Mouse (Mus musculus) layer of hippocampus, adult 2 months (tissue): Measurements from ENCODE around the gene Podn. TPM values are rescaled to one million over a fixed set of nuclear protein-coding genes. Genes with fewer than 3 reads are reported as not detected.
A peak's percentile ranks its signal among the peaks of the same experiment; 100 is the strongest.

Experiments
- DNase-seq, 2 experiments: peaks; one replicate each; pipeline ENCODE4 v3.0.0; 2022; ENCODE audit warnings: low spot score in 2 of 2
- H3K27ac ChIP-seq: fragments of 200-600 bp; 2 replicates; pipeline ENCODE4 v1.8.1; 2022
- H3K4me3 ChIP-seq: fragments of 200-600 bp; 2 replicates; pipeline ENCODE4 v1.8.1; 2022; ENCODE audit warnings: mild to moderate bottlenecking
- CTCF ChIP-seq: fragments of 200-600 bp; conservative IDR thresholded peaks from 2 replicates; pipeline ENCODE4 v1.8.1; 2022; ENCODE audit warnings: antibody characterized with exemption, mild to moderate bottlenecking, moderate library complexity
- microRNA-seq, 2 experiments: library from miRNA; unstranded; fragments of <30 nt; microRNA quantifications; one replicate each; pipeline ENCODE4 v1.2.0; 2021
- total RNA-seq, 2 experiments: library from RNA; stranded (reverse); gene quantifications; 2 replicates each; pipeline ENCODE4 v1.2.3; 2021

Podn gene
- total RNA-seq, 2 experiments from 2014 or later = 10.2 to 10.4 TPM

DNA sequence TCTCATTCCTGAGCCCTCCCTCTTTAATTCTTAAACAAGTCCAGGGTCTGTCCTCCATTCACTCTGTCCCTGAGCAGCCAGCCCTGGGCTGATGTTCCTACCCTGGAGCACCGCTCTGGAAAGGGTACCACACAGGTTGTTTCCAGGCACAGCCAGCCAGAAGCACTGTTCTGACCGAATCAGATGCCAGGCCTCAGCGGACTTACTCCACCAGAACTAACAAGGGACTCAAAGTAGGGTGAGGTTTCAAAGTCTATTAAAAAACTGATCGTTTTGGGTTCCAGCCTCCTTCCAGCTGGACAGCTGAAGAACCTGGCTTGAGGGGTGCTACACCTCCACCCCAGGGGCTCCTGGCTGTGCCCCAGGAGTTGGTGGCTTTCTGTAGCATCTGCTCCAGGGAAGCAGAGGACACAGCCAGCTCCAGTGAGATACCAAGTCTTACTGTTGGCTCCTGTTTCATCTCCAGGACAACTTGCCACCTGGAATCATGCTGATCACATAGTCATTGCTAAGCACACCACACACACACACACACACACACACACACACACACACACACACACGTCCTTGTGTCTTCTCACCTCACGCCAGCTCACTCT is 116.1 kb downstream of the Podn start:
- H3K27ac ChIP-seq = no peak overlapping the region
- DNase-seq = no peak
- no peak overlapping the region for H3K4me3 ChIP-seq
- TF ChIP-seq CTCF = no peak

DNA sequence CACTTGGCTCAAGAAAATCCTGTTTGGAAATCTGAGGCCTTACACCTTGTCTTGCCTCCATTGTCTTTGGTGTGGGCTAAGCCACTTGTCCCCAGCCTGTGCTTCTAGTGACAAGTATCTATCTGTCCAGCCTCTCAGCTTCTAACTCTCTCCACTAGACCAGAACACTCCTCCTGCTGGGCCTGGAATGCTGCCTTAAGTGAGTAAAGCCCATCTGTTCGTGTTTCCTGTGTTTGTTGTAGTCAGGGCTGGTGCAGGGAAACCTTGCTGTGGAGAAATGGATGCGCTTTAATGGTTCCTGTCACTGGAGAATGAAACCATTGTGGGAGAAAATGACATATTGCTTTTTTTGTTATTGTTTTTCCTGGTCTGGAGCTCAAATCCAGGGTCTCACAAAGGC is 116.7 kb downstream of the Podn start:
- Histone ChIP-seq H3K4me3 (no peak overlapping the region), H3K27ac (no peak overlapping the region)
- no peak for TF ChIP-seq CTCF
- DNase-seq = peak in 1 of 2 experiments; percentile 33

GRCm38 (mm10) chr4:107977593-107977992 is 118.7 kb downstream of the Podn start:
- no peak for TF ChIP-seq CTCF
- no peak for DNase-seq
- Histone ChIP-seq H3K4me3 (no peak overlapping the region), H3K27ac (no peak overlapping the region)

DNA sequence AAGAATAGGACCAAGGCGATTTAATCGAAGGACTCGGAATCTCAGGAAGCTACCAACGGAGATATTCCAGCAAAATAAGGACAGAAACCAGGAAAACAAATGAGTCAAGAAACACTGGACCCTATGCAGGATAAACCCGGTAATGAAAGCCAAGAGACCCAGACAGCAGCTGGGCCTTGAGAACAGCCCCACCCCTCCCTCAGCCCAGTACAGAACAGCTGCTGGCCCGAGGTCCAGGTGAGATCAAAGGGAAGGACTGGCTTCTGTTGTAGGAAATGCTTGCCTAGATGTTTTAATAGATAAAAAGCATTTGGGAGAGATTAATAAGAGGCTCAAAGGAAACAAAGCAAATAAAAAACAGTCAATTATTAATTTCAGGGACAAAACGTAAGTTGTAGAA is 121.2 kb downstream of the Podn start:
- no peak overlapping the region for H3K27ac ChIP-seq
- H3K4me3 ChIP-seq = no peak overlapping the region
- no peak for DNase-seq
- no peak for TF ChIP-seq CTCF

GRCm38 (mm10) chr4:107974527-107974926 is 121.7 kb downstream of the Podn start:
- no peak for TF ChIP-seq CTCF
- Histone ChIP-seq H3K4me3 (no peak overlapping the region), H3K27ac (no peak overlapping the region)
- no peak for DNase-seq

GRCm38 (mm10) chr4:107971162-107971561 is 125.1 kb downstream of the Podn start:
- Histone ChIP-seq H3K4me3 (no peak overlapping the region), H3K27ac (no peak overlapping the region)
- TF ChIP-seq CTCF = no peak
- no peak for DNase-seq

GRCm38 (mm10) chr4:107969781-107970180 is 126.5 kb downstream of the Podn start:
- TF ChIP-seq CTCF = no peak
- no peak for DNase-seq
- Histone ChIP-seq H3K27ac (no peak overlapping the region), H3K4me3 (no peak overlapping the region)

DNA sequence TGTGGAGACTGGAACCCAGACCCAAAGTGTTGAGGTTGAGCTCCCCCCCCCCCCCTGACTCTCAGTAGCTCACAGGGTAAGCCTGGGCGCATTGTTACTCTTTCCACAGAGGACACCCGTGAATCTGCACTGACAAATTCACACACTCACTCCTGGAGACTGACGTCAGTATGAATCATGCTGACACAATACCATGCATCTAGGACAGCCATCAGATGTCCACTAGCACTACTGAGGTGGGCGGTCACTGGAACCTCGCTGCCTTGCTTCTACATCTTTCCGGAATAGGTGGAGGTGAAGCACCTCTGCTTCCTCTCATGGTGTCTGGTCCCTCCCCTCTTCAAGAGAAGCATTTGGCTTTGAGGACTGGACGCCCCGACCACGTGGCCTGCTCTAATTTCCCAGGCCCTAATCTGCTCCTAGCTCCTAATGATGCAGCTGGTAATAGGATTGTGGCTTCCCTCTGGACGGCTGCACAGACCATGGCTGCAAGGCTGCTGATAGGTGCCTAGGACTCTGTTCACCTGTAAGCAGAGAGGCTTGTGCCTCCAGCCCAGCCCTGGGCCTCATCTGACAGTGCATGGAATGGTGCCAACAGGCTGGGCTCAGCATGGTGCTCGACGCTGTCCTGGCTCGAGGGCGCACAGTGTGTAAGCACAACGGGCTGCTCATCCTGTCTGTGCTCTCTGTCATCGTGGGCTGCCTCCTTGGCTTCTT is 128.1 kb downstream of the Podn start, which contains the start of gene Slc1a7:
Slc1a7 (plus strand) TSS at position 367 of the 717 bp plus-strand sequence.
- H3K27ac ChIP-seq = no peak within 1 kb of the TSS
- DNase-seq = no peak
- no peak within 1 kb of the TSS for H3K4me3 ChIP-seq
- TF ChIP-seq CTCF = no peak

GRCm38 (mm10) chr4:107966416-107967109 is 129.7 kb downstream of the Podn start:
- no peak for TF ChIP-seq CTCF
- DNase-seq = no peak
- H3K4me3 ChIP-seq = no peak overlapping the region
- H3K27ac ChIP-seq = no peak overlapping the region

Small RNA genes lying within 50 kb of the gene (microRNA-seq; reads per million reads assigned to microRNA genes)
- gene Mir6397 = 0 reads per million in 2 experiments

Other genes with a start within 250 kb of the Podn start
- 10 to 100 TPM; 35.4 to 40.0 TPM for gene Magoh, start 216.7 kb downstream of the Podn start, total RNA-seq
- 10 to 100 TPM; 69.2 to 74.3 TPM for gene 0610037L13Rik, start 206.6 kb downstream of the Podn start, total RNA-seq
- 1 to 10 TPM; 6.6 to 8.5 TPM for gene Cpt2, start 172.8 kb downstream of the Podn start, total RNA-seq
- not detected for gene Slc1a7, start 128.1 kb downstream of the Podn start, total RNA-seq
- gene Scp2, start 48.6 kb upstream of the Podn start, total RNA-seq = 10 to 100 TPM; 91.8 to 96.0 TPM
- 10 to 100 TPM; 20.2 to 21.1 TPM for gene Echdc2, start 69.0 kb upstream of the Podn start, total RNA-seq
- not detected for gene Zyg11a, start 121.6 kb upstream of the Podn start, total RNA-seq
- 10 to 100 TPM; 96.1 to 99.5 TPM for gene Zyg11b, start 204.7 kb upstream of the Podn start, total RNA-seq
- gene Coa7, start 231.7 kb upstream of the Podn start, total RNA-seq = 10 to 100 TPM; 28.8 to 31.6 TPM